Mouse (Mus musculus): ENCODE measurements at regions not wholly inside any gene's neighbourhood (a gene's known extent, or its start where the extent isn't known, plus 50 kb on each side); places are given as distances from the start of the nearest gene placed in this dataset.

DNA sequence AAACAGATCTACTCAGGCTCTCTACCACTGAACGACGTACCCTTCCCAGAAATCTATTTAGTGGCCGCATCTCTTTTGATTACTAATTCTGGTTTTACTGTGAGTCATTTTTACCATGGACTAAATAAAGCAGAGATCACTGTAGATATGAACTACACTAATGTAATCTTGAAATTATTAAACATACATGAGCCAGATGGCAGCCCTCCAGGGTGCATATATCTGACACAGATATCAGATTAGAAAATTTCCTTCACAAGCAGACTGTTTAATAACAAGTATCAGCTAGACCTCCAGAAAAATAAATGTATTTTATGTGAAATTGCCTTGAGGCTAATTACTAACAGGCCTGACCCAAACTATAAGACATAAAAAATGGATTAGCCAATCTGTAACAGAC, 388.4 kb downstream of the Lmo7 start:
- no peak for TF ChIP-seq POLR2A (IDR thresholded peaks at IDR 0.05; ENCODE audit: low read depth, low read length)
- no peak for TF ChIP-seq CTCF (IDR thresholded peaks at IDR 0.05; ENCODE audit: extremely low read depth, insufficient read length, insufficient replicate concordance, low read depth, low read length)

Data from small intestine, adult 2 months (tissue).